Comparison of ENCODE assay signal across 11 mouse cellular contexts in genomic region chr10:118737064-118737463, GRCm38 (mm10).
DNase-seq lines count a peak whose midpoint lies in the region.
"Had no signal": no experiment of that assay in that cellular context is flagged by ENCODE, and none has a peak within 500 bp of the region (broad histone marks: within the 10 kb centered on the region; RNA-seq: fewer than 3 reads in every experiment).

No protein-coding gene starts in this region.

- peak; percentile 17 to 70 for DNase-seq in kidney, adult 8-10 months
- no peak for DNase-seq in kidney, postnatal 14 days
- peak; percentile 22 for DNase-seq in NIH3T3 (ENCODE audit: low read depth)
- DNase-seq in adrenal gland, postnatal 10 days: peak; percentile 42
- DNase-seq in lung, postnatal 25 days (ENCODE audit: low spot score): peak; percentile 34
- no peak for DNase-seq in Muller cell, postnatal 12 days (ENCODE audit: inconsistent ontology term)
- DNase-seq in spleen, postnatal 10 days (ENCODE audit: low spot score in 2 of 2): no peak
- DNase-seq: B cell, adult 2 months; cerebellum, adult 18-20 months; gastrocnemius, postnatal 25 days; retina, postnatal 1 day had no signal

Comparison
In these comparisons a context has a peak if more than half of its experiments do, and no peak if none do; other contexts are left out.
1. DNase-seq: peak in kidney, adult 8-10 months (2 of 2), NIH3T3 (single experiment), adrenal gland, postnatal 10 days (single experiment) and lung, postnatal 25 days (single experiment); none in kidney, postnatal 14 days (single experiment), Muller cell, postnatal 12 days (single experiment) and spleen, postnatal 10 days (0 of 2).